Mouse (Mus musculus): ENCODE measurements around the gene Cep19. TPM values are rescaled to one million over a fixed set of nuclear protein-coding genes. Genes with fewer than 3 reads are reported as not detected.
"Not testable (repeated sequence)": the region's sequence is repeated elsewhere in the genome, so short reads cannot be mapped to it uniquely, and the experiment has no call there.

The Cep19 gene
- polyA plus RNA-seq, 1 experiment, result 6.6 TPM

- H3K27me3 ChIP-seq (ENCODE audit: control insufficient read depth, insufficient read depth, insufficient read length), result no peaks in the 10 kb centered on the region
- no peak overlapping the region for H3K4me2 ChIP-seq (ENCODE audit: low read depth)
- H3K4me3 ChIP-seq, result no peak overlapping the region
- peaks cover 95% of the 10 kb centered on the region for H3K79me2 ChIP-seq (ENCODE audit: control insufficient read depth, insufficient read depth)
- H3ac ChIP-seq (ENCODE audit: control insufficient read depth, insufficient read length), result no peak overlapping the region
- peaks cover 3% of the 10 kb centered on the region for H3K36me3 ChIP-seq (ENCODE audit: control insufficient read depth, insufficient read depth)
- TF ChIP-seq E2F4 (IDR thresholded peaks at IDR 0.05; ENCODE audit: insufficient read depth) (no peak), TCF3 (IDR thresholded peaks at IDR 0.05; ENCODE audit: insufficient read length, low read depth) (no peak), CEBPB (IDR thresholded peaks at IDR 0.05; ENCODE audit: insufficient read depth, poor library complexity, severe bottlenecking) (no peak), POLR2AphosphoS2 (IDR thresholded peaks at IDR 0.05; ENCODE audit: insufficient read length, low read depth) (no peak), USF1 (IDR thresholded peaks at IDR 0.05; ENCODE audit: low read depth) (no peak), TCF12 (IDR thresholded peaks at IDR 0.05; ENCODE audit: insufficient read depth, poor library complexity, severe bottlenecking) (no peak), MYOD1 (IDR thresholded peaks at IDR 0.05; ENCODE audit: control insufficient read depth in 1 of 3, insufficient read length in 2 of 3, low read depth in 2 of 3) (no peak), REST (IDR thresholded peaks at IDR 0.05; ENCODE audit: insufficient read depth, insufficient read length) (no peak), SRF (IDR thresholded peaks at IDR 0.05; ENCODE audit: control insufficient read depth, insufficient read length, low read depth) (no peak), MYOG (IDR thresholded peaks at IDR 0.05; ENCODE audit: control insufficient read depth in 1 of 3, insufficient read depth in 1 of 3, insufficient read length in 2 of 3, low read depth in 2 of 3) (no peak), MAX (IDR thresholded peaks at IDR 0.05; ENCODE audit: low read depth) (no peak), POLR2A (IDR thresholded peaks at IDR 0.05; ENCODE audit: insufficient read length, low read depth) (no peak)
These were observed 32.7 kb upstream of the Cep19 start for GRCm38 (mm10) chr16:32066899-32067298.

- Histone ChIP-seq H3ac (ENCODE audit: control insufficient read depth, insufficient read length) (no peak overlapping the region), H3K36me3 (ENCODE audit: control insufficient read depth, insufficient read depth) (no peaks in the 10 kb centered on the region), H3K79me2 (ENCODE audit: control insufficient read depth, insufficient read depth) (peaks cover 96% of the 10 kb centered on the region), H3K27me3 (ENCODE audit: control insufficient read depth, insufficient read depth, insufficient read length) (no peaks in the 10 kb centered on the region), H3K4me3 (no peak overlapping the region), H3K4me2 (ENCODE audit: low read depth) (peak overlapping the region; percentile 46)
- TF ChIP-seq MYOG (IDR thresholded peaks at IDR 0.05; ENCODE audit: control insufficient read depth in 1 of 3, insufficient read depth in 1 of 3, insufficient read length in 2 of 3, low read depth in 2 of 3), result no peak
- TF ChIP-seq MYOD1 (IDR thresholded peaks at IDR 0.05; ENCODE audit: control insufficient read depth in 1 of 3, insufficient read length in 2 of 3, low read depth in 2 of 3), result peak in 1 of 3 experiments; percentile 40
These were observed 31.0 kb upstream of the Cep19 start for GRCm38 (mm10) chr16:32068389-32069300.

GRCm38 (mm10) chr16:32070070-32070469 lies 29.5 kb upstream of the Cep19 start:
- H3K4me2 ChIP-seq (ENCODE audit: low read depth); H3K36me3 ChIP-seq (ENCODE audit: control insufficient read depth, insufficient read depth); H3ac ChIP-seq (ENCODE audit: control insufficient read depth, insufficient read length); H3K27me3 ChIP-seq (ENCODE audit: control insufficient read depth, insufficient read depth, insufficient read length); H3K4me3 ChIP-seq: not testable (repeated sequence)
- H3K79me2 ChIP-seq (ENCODE audit: control insufficient read depth, insufficient read depth), result peaks cover 96% of the 10 kb centered on the region

- Histone ChIP-seq H3K27me3 (ENCODE audit: control insufficient read depth, insufficient read depth, insufficient read length) (no peaks in the 10 kb centered on the region), H3K4me3 (no peak overlapping the region), H3ac (ENCODE audit: control insufficient read depth, insufficient read length) (no peak overlapping the region), H3K36me3 (ENCODE audit: control insufficient read depth, insufficient read depth) (no peaks in the 10 kb centered on the region), H3K79me2 (ENCODE audit: control insufficient read depth, insufficient read depth) (peaks cover 76% of the 10 kb centered on the region), H3K4me2 (ENCODE audit: low read depth) (no peak overlapping the region)
- no peak for TF ChIP-seq MYOD1 (IDR thresholded peaks at IDR 0.05; ENCODE audit: control insufficient read depth in 1 of 3, insufficient read length in 2 of 3, low read depth in 2 of 3)
These were observed 23.8 kb upstream of the Cep19 start for GRCm38 (mm10) chr16:32075762-32076161.

GRCm38 (mm10) chr16:32076406-32076805 lies 23.2 kb upstream of the Cep19 start:
- peaks cover 70% of the 10 kb centered on the region for H3K79me2 ChIP-seq (ENCODE audit: control insufficient read depth, insufficient read depth)
- H3K27me3 ChIP-seq (ENCODE audit: control insufficient read depth, insufficient read depth, insufficient read length), result no peaks in the 10 kb centered on the region
- no peak overlapping the region for H3K4me3 ChIP-seq
- H3ac ChIP-seq (ENCODE audit: control insufficient read depth, insufficient read length), result no peak overlapping the region
- TF ChIP-seq REST (IDR thresholded peaks at IDR 0.05; ENCODE audit: insufficient read depth, insufficient read length), result no peak
- TF ChIP-seq TCF12 (IDR thresholded peaks at IDR 0.05; ENCODE audit: insufficient read depth, poor library complexity, severe bottlenecking), result no peak
- no peak for TF ChIP-seq MAX (IDR thresholded peaks at IDR 0.05; ENCODE audit: low read depth)
- no peak for TF ChIP-seq USF1 (IDR thresholded peaks at IDR 0.05; ENCODE audit: low read depth)
- TF ChIP-seq MYOD1 (IDR thresholded peaks at IDR 0.05; ENCODE audit: control insufficient read depth in 1 of 3, insufficient read length in 2 of 3, low read depth in 2 of 3), result no peak
- TF ChIP-seq TCF3 (IDR thresholded peaks at IDR 0.05; ENCODE audit: insufficient read length, low read depth), result no peak
- TF ChIP-seq E2F4 (IDR thresholded peaks at IDR 0.05; ENCODE audit: insufficient read depth), result no peak
- no peak for TF ChIP-seq MYOG (IDR thresholded peaks at IDR 0.05; ENCODE audit: control insufficient read depth in 1 of 3, insufficient read depth in 1 of 3, insufficient read length in 2 of 3, low read depth in 2 of 3)
- no peak for TF ChIP-seq POLR2A (IDR thresholded peaks at IDR 0.05; ENCODE audit: insufficient read length, low read depth)
- TF ChIP-seq POLR2AphosphoS2 (IDR thresholded peaks at IDR 0.05; ENCODE audit: insufficient read length, low read depth), result no peak
- TF ChIP-seq SRF (IDR thresholded peaks at IDR 0.05; ENCODE audit: control insufficient read depth, insufficient read length, low read depth), result no peak
- TF ChIP-seq CEBPB (IDR thresholded peaks at IDR 0.05; ENCODE audit: insufficient read depth, poor library complexity, severe bottlenecking), result no peak
- H3K4me2 ChIP-seq (ENCODE audit: low read depth), result peak overlapping the region; percentile 81
- no peaks in the 10 kb centered on the region for H3K36me3 ChIP-seq (ENCODE audit: control insufficient read depth, insufficient read depth)

Data from myocyte (in vitro differentiated cells).